Mouse (Mus musculus) ES-Bruce4 (cell line): ENCODE measurements around the gene Dus3l.

Experiments
- CTCF ChIP-seq: IDR thresholded peaks from one replicate; pipeline ENCODE4 v1.8.1; 2011; ENCODE audit warnings: low read depth, low read length
- POLR2A ChIP-seq: IDR thresholded peaks from one replicate; pipeline ENCODE4 v1.8.1; 2011; ENCODE audit warnings: low read length; ENCODE audit not compliant: insufficient read depth

GRCm38 (mm10) chr17:56722441-56722840, 42.1 kb upstream of the Dus3l start:
- no peak for TF ChIP-seq CTCF
- no peak for TF ChIP-seq POLR2A
